14 mouse cellular contexts compared by ENCODE assay signal in genomic region chr4:107006229-107006628, GRCm38 (mm10).
DNase-seq lines count a peak whose midpoint lies in the region; TF ChIP-seq lines count a peak whose summit lies in the region.
"Had no signal": no experiment of that assay in that cellular context is flagged by ENCODE, and none has a peak within 500 bp of the region (broad histone marks: within the 10 kb centered on the region; RNA-seq: fewer than 3 reads in every experiment).

No protein-coding gene starts in this region.

- no peak overlapping the region for H3K4me3 ChIP-seq in cerebellum, adult 2 months (replicated peaks; ENCODE audit: insufficient read depth, low read depth, low read length)
- H3K4me3 ChIP-seq: heart, embryonic 12.5 days; hindbrain, embryonic 13.5 days; midbrain, embryonic 10.5 days had no signal

- no peak overlapping the region for H3K27ac ChIP-seq in cerebellum, adult 2 months (ENCODE audit: insufficient read depth, low read length)
- H3K27ac ChIP-seq: hindbrain, embryonic 13.5 days; midbrain, embryonic 10.5 days had no signal

- TF ChIP-seq CTCF in cerebellum, adult 2 months (IDR thresholded peaks at IDR 0.05; ENCODE audit: borderline replicate concordance, insufficient read depth, low read depth, low read length), result no peak

- 30% methylated on average over 4 of the region's 4 CpGs for WGBS in cerebellum, adult 2 months
- 15% methylated on average over 4 of the region's 4 CpGs for WGBS in large intestine, adult 2 months

- intact Hi-C loops in left cerebral cortex, postnatal 36 days (cut with DNase I), result no loop called here

- H3K4me1 ChIP-seq in cerebellum, adult 2 months (ENCODE audit: control insufficient read depth, insufficient read depth, low read length), result peaks cover 77% of the 10 kb centered on the region

- no peaks in the 10 kb centered on the region for H3K27me3 ChIP-seq in cerebellum, adult 2 months (ENCODE audit: control insufficient read depth, insufficient read depth, low read length)
- H3K27me3 ChIP-seq: heart, embryonic 12.5 days; hindbrain, embryonic 13.5 days had no signal

- DNase-seq in cerebellum, adult 2 months, result peak; percentile 62
- DNase-seq in cerebellum, postnatal 4 days (ENCODE audit: low spot score in 2 of 2), result no peak
- DNase-seq in thymus, postnatal 25 days, result peak; percentile 19
- no peak for DNase-seq in thymus, postnatal 10 days (ENCODE audit: low spot score in 2 of 2)
- peak; percentile 60 for DNase-seq in large intestine, adult 2 months (ENCODE audit: low read depth, low spot score)
- no peak for DNase-seq in left cerebral cortex, postnatal 36 days (ENCODE audit: low spot score in 2 of 2)
- DNase-seq in left cerebral cortex, adult 9 months (ENCODE audit: low spot score in 2 of 2), result no peak
- no peak for DNase-seq in heart, adult 9 months (ENCODE audit: low spot score in 2 of 2)
- DNase-seq: adrenal gland, postnatal 10 days; lung, embryonic 14.5 days; thymus, postnatal 4 days had no signal

- TF ChIP-seq POLR2A in cerebellum, adult 2 months (IDR thresholded peaks at IDR 0.05; ENCODE audit: borderline replicate concordance, insufficient read depth, low read length), result no peak

Comparison
In these comparisons a context has a peak if more than half of its experiments do, and no peak if none do; other contexts are left out.
1. DNase-seq: peak in cerebellum, adult 2 months (2 of 2), thymus, postnatal 25 days (single experiment) and large intestine, adult 2 months (single experiment); none in cerebellum, postnatal 4 days (0 of 2), thymus, postnatal 10 days (0 of 2), left cerebral cortex, postnatal 36 days (0 of 2), left cerebral cortex, adult 9 months (0 of 2) and heart, adult 9 months (0 of 2).